Mouse (Mus musculus): ENCODE measurements at regions not wholly inside any gene's neighbourhood (a gene's known extent, or its start where the extent isn't known, plus 50 kb on each side); places are given as distances from the start of the nearest gene placed in this dataset.

GRCm38 (mm10) chr12:94066444-94067152, 1625.4 kb upstream of the Flrt2 start:
- Histone ChIP-seq H3K4me1 (ENCODE audit: control insufficient read depth, low read depth, low read length) (no peaks in the 10 kb centered on the region), H3K36me3 (ENCODE audit: control insufficient read depth, insufficient read depth) (no peaks in the 10 kb centered on the region), H3K27ac (ENCODE audit: low read length) (no peak overlapping the region), H3K9me3 (replicated peaks; ENCODE audit: control insufficient read depth, low read length) (no peaks in the 10 kb centered on the region), H3K9ac (ENCODE audit: low read depth, low read length) (no peak overlapping the region), H3K27me3 (ENCODE audit: control insufficient read depth, insufficient read depth, low read depth, low read length) (no peaks in the 10 kb centered on the region), H3K4me3 (ENCODE audit: low read depth, low read length) (no peak overlapping the region), H3K4me2 (ENCODE audit: low read depth, low read length) (no peak overlapping the region)
- 59% methylated on average over 9 of the region's 9 CpGs for WGBS (ENCODE audit: insufficient replicate concordance)
- ATAC-seq (ENCODE audit: low read depth): no peak

- no peaks in the 10 kb centered on the region for H3K27me3 ChIP-seq (ENCODE audit: control insufficient read depth, insufficient read depth, low read depth, low read length)
- no peaks in the 10 kb centered on the region for H3K36me3 ChIP-seq (ENCODE audit: control insufficient read depth, insufficient read depth)
- no peak overlapping the region for H3K4me2 ChIP-seq (ENCODE audit: low read depth, low read length)
- no peak overlapping the region for H3K4me3 ChIP-seq (ENCODE audit: low read depth, low read length)
- WGBS (ENCODE audit: insufficient replicate concordance): 67% methylated on average over 2 of the region's 2 CpGs
- no peaks in the 10 kb centered on the region for H3K4me1 ChIP-seq (ENCODE audit: control insufficient read depth, low read depth, low read length)
- no peak overlapping the region for H3K9ac ChIP-seq (ENCODE audit: low read depth, low read length)
- H3K9me3 ChIP-seq (replicated peaks; ENCODE audit: control insufficient read depth, low read length): no peaks in the 10 kb centered on the region
- no peak overlapping the region for H3K27ac ChIP-seq (ENCODE audit: low read length)
- no peak for ATAC-seq (ENCODE audit: low read depth)
Measured at GRCm38 (mm10) chr12:94070940-94071505, 1621.0 kb upstream of the Flrt2 start.

DNA sequence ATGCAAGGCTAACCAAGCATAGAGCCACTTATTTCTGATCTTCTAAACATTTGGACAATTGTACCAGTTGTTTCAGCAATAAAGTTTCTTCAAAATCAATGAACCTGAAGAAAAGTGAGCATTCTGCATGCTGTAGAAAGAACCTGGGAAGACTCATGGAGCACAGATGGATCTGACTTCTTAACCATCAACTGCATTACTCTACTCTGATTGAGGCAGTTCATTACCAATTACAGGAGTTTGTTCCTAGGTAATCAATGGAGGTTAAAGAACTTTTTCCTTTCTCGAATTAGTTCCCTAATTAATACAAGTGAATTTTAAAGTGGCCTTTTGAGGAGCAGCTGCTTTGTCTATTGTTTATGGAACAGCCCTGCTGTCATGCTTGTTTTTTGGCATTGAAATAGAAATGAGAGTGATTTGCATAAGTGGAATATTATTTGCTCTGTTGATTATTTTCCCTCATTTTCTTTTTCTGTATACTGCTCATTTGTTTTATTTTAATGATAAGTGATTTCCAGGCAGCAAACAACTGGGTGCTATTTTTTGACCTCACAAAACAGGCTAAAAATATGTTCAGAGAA, 1586.4 kb upstream of the Flrt2 start:
- Histone ChIP-seq H3K27me3 (ENCODE audit: control insufficient read depth, insufficient read depth, low read depth, low read length) (no peaks in the 10 kb centered on the region), H3K9me3 (replicated peaks; ENCODE audit: control insufficient read depth, low read length) (no peaks in the 10 kb centered on the region), H3K4me1 (ENCODE audit: control insufficient read depth, low read depth, low read length) (no peaks in the 10 kb centered on the region), H3K36me3 (ENCODE audit: control insufficient read depth, insufficient read depth) (no peaks in the 10 kb centered on the region), H3K4me2 (ENCODE audit: low read depth, low read length) (no peak overlapping the region), H3K27ac (ENCODE audit: low read length) (no peak overlapping the region), H3K4me3 (ENCODE audit: low read depth, low read length) (no peak overlapping the region), H3K9ac (ENCODE audit: low read depth, low read length) (no peak overlapping the region)
- 26% methylated on average over 1 of the region's 1 CpGs for WGBS (ENCODE audit: insufficient replicate concordance)
- no peak for ATAC-seq (ENCODE audit: low read depth)

GRCm38 (mm10) chr12:94150143-94150542, 1541.9 kb upstream of the Flrt2 start:
- no peak for ATAC-seq (ENCODE audit: low read depth)

DNA sequence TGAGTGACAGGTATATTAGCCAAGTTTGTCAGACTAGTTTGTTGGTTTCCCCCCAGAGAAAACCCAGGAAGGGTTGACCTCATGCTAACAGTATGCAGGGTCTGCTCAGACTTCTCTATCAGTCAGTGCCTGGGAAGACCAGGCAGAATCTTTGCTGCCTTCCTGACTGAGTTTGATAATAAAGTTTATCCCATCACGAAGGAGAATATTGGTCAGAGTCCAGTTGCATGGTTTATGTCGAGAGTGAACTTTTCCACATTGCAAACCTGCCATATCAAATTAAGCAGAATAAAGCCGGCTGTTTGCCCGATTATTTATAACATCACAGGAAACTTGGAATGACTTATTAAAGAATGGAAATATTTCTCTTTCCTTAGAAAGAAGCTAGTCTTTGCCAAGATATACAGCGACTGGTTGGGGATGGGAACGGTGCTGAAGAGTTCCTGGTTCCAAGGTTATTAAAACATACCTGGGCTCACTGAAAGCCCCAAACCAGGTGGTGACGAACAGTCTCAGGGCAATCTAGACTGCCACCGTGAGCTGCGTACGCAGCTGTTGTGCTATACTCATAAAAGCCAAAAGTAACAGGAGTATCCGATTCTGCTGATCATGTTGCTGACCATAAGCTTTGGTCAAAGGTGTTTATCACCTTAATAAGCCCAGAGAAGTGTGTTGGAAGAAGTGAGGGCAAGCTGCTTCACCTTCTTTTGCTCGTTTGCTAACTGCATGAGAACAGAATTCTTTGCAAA, 1536.7 kb upstream of the Flrt2 start:
- WGBS (ENCODE audit: insufficient replicate concordance): 65% methylated on average over 12 of the region's 12 CpGs
- no peaks in the 10 kb centered on the region for H3K27me3 ChIP-seq (ENCODE audit: control insufficient read depth, insufficient read depth, low read depth, low read length)
- H3K9ac ChIP-seq (ENCODE audit: low read depth, low read length): no peak overlapping the region
- H3K4me3 ChIP-seq (ENCODE audit: low read depth, low read length): no peak overlapping the region
- ATAC-seq (ENCODE audit: low read depth): no peak
- no peak overlapping the region for H3K4me2 ChIP-seq (ENCODE audit: low read depth, low read length)
- no peak overlapping the region for H3K27ac ChIP-seq (ENCODE audit: low read length)
- no peaks in the 10 kb centered on the region for H3K4me1 ChIP-seq (ENCODE audit: control insufficient read depth, low read depth, low read length)
- no peaks in the 10 kb centered on the region for H3K36me3 ChIP-seq (ENCODE audit: control insufficient read depth, insufficient read depth)
- H3K9me3 ChIP-seq (replicated peaks; ENCODE audit: control insufficient read depth, low read length): no peaks in the 10 kb centered on the region

More at GRCm38 (mm10) chr12:94150143-94150542, 1541.9 kb upstream of the Flrt2 start:
- Histone ChIP-seq H3K4me1 (ENCODE audit: control insufficient read depth, low read depth, low read length) (no peaks in the 10 kb centered on the region), H3K36me3 (ENCODE audit: control insufficient read depth, insufficient read depth) (no peaks in the 10 kb centered on the region), H3K27me3 (ENCODE audit: control insufficient read depth, insufficient read depth, low read depth, low read length) (no peaks in the 10 kb centered on the region), H3K9me3 (replicated peaks; ENCODE audit: control insufficient read depth, low read length) (no peaks in the 10 kb centered on the region), H3K9ac (ENCODE audit: low read depth, low read length) (no peak overlapping the region), H3K27ac (ENCODE audit: low read length) (no peak overlapping the region), H3K4me2 (ENCODE audit: low read depth, low read length) (no peak overlapping the region), H3K4me3 (ENCODE audit: low read depth, low read length) (no peak overlapping the region)
- 63% methylated on average over 5 of the region's 5 CpGs for WGBS (ENCODE audit: insufficient replicate concordance)

DNA sequence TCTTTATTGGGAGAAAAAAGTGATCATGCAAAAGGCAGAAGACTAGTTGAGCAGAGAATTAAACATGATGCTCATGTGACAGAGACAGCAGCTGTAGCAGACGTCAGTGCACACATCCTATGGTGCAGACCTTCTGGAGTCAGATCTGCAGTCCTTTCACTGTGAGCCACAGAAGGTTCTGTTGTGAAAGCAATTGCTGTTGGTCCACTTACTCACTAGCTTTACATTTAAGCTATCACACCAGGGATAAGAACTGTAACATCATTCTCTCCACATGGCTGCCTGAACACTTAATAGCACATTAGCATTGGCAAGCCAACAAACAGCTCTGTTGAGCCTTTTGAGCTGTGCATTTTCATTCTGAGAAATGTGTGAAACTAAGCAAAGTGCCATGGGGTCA, 1509.7 kb upstream of the Flrt2 start:
- Histone ChIP-seq H3K27ac (ENCODE audit: low read length) (no peak overlapping the region), H3K4me1 (ENCODE audit: control insufficient read depth, low read depth, low read length) (no peaks in the 10 kb centered on the region), H3K4me3 (ENCODE audit: low read depth, low read length) (no peak overlapping the region), H3K36me3 (ENCODE audit: control insufficient read depth, insufficient read depth) (no peaks in the 10 kb centered on the region), H3K9ac (ENCODE audit: low read depth, low read length) (no peak overlapping the region), H3K27me3 (ENCODE audit: control insufficient read depth, insufficient read depth, low read depth, low read length) (no peaks in the 10 kb centered on the region), H3K9me3 (replicated peaks; ENCODE audit: control insufficient read depth, low read length) (no peaks in the 10 kb centered on the region), H3K4me2 (ENCODE audit: low read depth, low read length) (no peak overlapping the region)
- 49% methylated on average over 1 of the region's 1 CpGs for WGBS (ENCODE audit: insufficient replicate concordance)
- ATAC-seq (ENCODE audit: low read depth): no peak

DNA sequence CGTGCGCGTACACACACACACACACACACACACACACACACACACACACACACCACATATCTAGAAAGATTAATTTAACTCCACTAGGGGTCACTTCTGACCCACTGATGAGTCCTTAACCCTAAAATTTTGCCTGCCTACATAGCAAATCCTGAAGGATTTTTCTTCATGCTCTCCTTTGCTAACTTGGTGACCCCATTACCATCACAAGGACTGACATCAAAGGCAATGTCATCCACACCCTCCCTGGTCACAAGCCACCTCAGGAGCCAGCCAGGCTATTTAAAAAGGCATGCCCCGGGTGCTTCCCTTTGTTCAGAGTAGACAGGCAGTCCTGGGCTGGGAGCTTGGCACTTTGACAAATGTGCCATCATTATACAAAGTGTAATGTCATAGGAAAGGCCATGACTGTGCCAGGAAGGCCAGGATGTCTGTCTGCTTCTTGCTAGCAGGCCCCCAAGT, 1501.4 kb upstream of the Flrt2 start:
- no peak overlapping the region for H3K9ac ChIP-seq (ENCODE audit: low read depth, low read length)
- peak; percentile 39; the same call in 1 of the 2 replicates for ATAC-seq (ENCODE audit: low read depth)
- WGBS (ENCODE audit: insufficient replicate concordance): 53% methylated on average over 4 of the region's 4 CpGs
- H3K27me3 ChIP-seq (ENCODE audit: control insufficient read depth, insufficient read depth, low read depth, low read length): no peaks in the 10 kb centered on the region
- H3K4me1 ChIP-seq (ENCODE audit: control insufficient read depth, low read depth, low read length): no peaks in the 10 kb centered on the region
- no peaks in the 10 kb centered on the region for H3K36me3 ChIP-seq (ENCODE audit: control insufficient read depth, insufficient read depth)
- H3K4me2 ChIP-seq (ENCODE audit: low read depth, low read length): no peak overlapping the region
- H3K4me3 ChIP-seq (ENCODE audit: low read depth, low read length): no peak overlapping the region
- no peak overlapping the region for H3K27ac ChIP-seq (ENCODE audit: low read length)
- H3K9me3 ChIP-seq (replicated peaks; ENCODE audit: control insufficient read depth, low read length): no peaks in the 10 kb centered on the region

GRCm38 (mm10) chr12:94217906-94218305, 1474.1 kb upstream of the Flrt2 start:
- no peak for ATAC-seq (ENCODE audit: low read depth)
- Histone ChIP-seq H3K27ac (ENCODE audit: low read length) (no peak overlapping the region), H3K4me1 (ENCODE audit: control insufficient read depth, low read depth, low read length) (no peaks in the 10 kb centered on the region), H3K27me3 (ENCODE audit: control insufficient read depth, insufficient read depth, low read depth, low read length) (no peaks in the 10 kb centered on the region), H3K9ac (ENCODE audit: low read depth, low read length) (no peak overlapping the region), H3K36me3 (ENCODE audit: control insufficient read depth, insufficient read depth) (no peaks in the 10 kb centered on the region), H3K4me2 (ENCODE audit: low read depth, low read length) (no peak overlapping the region), H3K9me3 (replicated peaks; ENCODE audit: control insufficient read depth, low read length) (no peaks in the 10 kb centered on the region), H3K4me3 (ENCODE audit: low read depth, low read length) (no peak overlapping the region)
- 76% methylated on average over 4 of the region's 4 CpGs for WGBS (ENCODE audit: insufficient replicate concordance)

- H3K4me3 ChIP-seq (ENCODE audit: low read depth, low read length): no peak overlapping the region
- H3K9ac ChIP-seq (ENCODE audit: low read depth, low read length): no peak overlapping the region
- no peaks in the 10 kb centered on the region for H3K27me3 ChIP-seq (ENCODE audit: control insufficient read depth, insufficient read depth, low read depth, low read length)
- H3K36me3 ChIP-seq (ENCODE audit: control insufficient read depth, insufficient read depth): no peaks in the 10 kb centered on the region
- H3K9me3 ChIP-seq (replicated peaks; ENCODE audit: control insufficient read depth, low read length): no peaks in the 10 kb centered on the region
- no peak overlapping the region for H3K27ac ChIP-seq (ENCODE audit: low read length)
- no peak for ATAC-seq (ENCODE audit: low read depth)
- 51% methylated on average over 4 of the region's 4 CpGs for WGBS (ENCODE audit: insufficient replicate concordance)
- no peaks in the 10 kb centered on the region for H3K4me1 ChIP-seq (ENCODE audit: control insufficient read depth, low read depth, low read length)
- H3K4me2 ChIP-seq (ENCODE audit: low read depth, low read length): no peak overlapping the region
Measured at GRCm38 (mm10) chr12:94229894-94230293, 1462.1 kb upstream of the Flrt2 start.

Data from liver, embryonic 16.5 days (tissue).